Mouse (Mus musculus): ENCODE data around the gene Gm19684. TPM values are rescaled to one million over a fixed set of nuclear protein-coding genes. Genes with fewer than 3 reads are reported as not detected.
"Not testable (repeated sequence)": the region's sequence is repeated elsewhere in the genome, so short reads cannot be mapped to it uniquely, and the experiment has no call there.

Gene Gm19684
- polyA plus RNA-seq, 1 experiment from 2014 or later = not detected

- H3K27me3 ChIP-seq (ENCODE audit: control insufficient read depth, insufficient read depth, low read length); H3K36me3 ChIP-seq (ENCODE audit: control insufficient read depth, insufficient read depth, low read length); H3K9ac ChIP-seq (ENCODE audit: low read length); H3K4me1 ChIP-seq (replicated peaks; ENCODE audit: control insufficient read depth, insufficient read depth); H3K9me3 ChIP-seq (ENCODE audit: control insufficient read depth, low read length); H3K27ac ChIP-seq (replicated peaks): not testable (repeated sequence)
- ATAC-seq (ENCODE audit: low FRiP score, low TSS enrichment) = 0 out of 2 replicates have a peak, but pooled peaks have one; percentile 18
- 0% methylated on average over 33 of the region's 40 CpGs for WGBS
- peak overlapping the region; percentile 33 for H3K4me3 ChIP-seq (ENCODE audit: low read depth, low read length)
- peak; percentile 32; the same call in 1 of the 2 replicates for TF ChIP-seq CTCF (IDR thresholded peaks at IDR 0.05; ENCODE audit: low read depth)
- H3K4me2 ChIP-seq (replicated peaks; ENCODE audit: low read depth) = peak overlapping the region; percentile 53
- peak; percentile 45 for DNase-seq (ENCODE audit: low spot score)
Observed at GRCm38 (mm10) chr17:36178938-36179337, 57.5 kb downstream of the Gm19684 start.

Other genes starting within 250 kb of the Gm19684 start
- gene Dhx16, start 241.9 kb upstream of the Gm19684 start, polyA plus RNA-seq (2015; fragmentation: Nextera tagmentation; extraction: Ambion mirVana) = 14.2 and 19.3 TPM in 2 replicates
- 20.5 and 21.7 TPM in 2 replicates for gene 2310061I04Rik, start 224.2 kb upstream of the Gm19684 start, polyA plus RNA-seq (2015; fragmentation: Nextera tagmentation; extraction: Ambion mirVana)
- gene Atat1, start 211.6 kb upstream of the Gm19684 start, polyA plus RNA-seq (2015; fragmentation: Nextera tagmentation; extraction: Ambion mirVana) = 12.7 and 14.5 TPM in 2 replicates
- 80.0 and 83.4 TPM in 2 replicates for gene Mrps18b, start 205.3 kb upstream of the Gm19684 start, polyA plus RNA-seq (2015; fragmentation: Nextera tagmentation; extraction: Ambion mirVana)
- 13.9 and 17.4 TPM in 2 replicates for gene Ppp1r10, start 205.2 kb upstream of the Gm19684 start, polyA plus RNA-seq (2015; fragmentation: Nextera tagmentation; extraction: Ambion mirVana)
- 54.8 and 71.5 TPM in 2 replicates for gene Abcf1, start 151.9 kb upstream of the Gm19684 start, polyA plus RNA-seq (2015; fragmentation: Nextera tagmentation; extraction: Ambion mirVana)
- gene Gnl1, start 141.8 kb upstream of the Gm19684 start, polyA plus RNA-seq (2015; fragmentation: Nextera tagmentation; extraction: Ambion mirVana) = 24.6 and 25.1 TPM in 2 replicates
- gene Prr3, start 141.4 kb upstream of the Gm19684 start, polyA plus RNA-seq (2015; fragmentation: Nextera tagmentation; extraction: Ambion mirVana) = 10.8 and 10.9 TPM in 2 replicates
- gene H2-T24, start 101.1 kb upstream of the Gm19684 start, polyA plus RNA-seq (2015; fragmentation: Nextera tagmentation; extraction: Ambion mirVana) = 1.0 and 1.1 TPM in 2 replicates
- gene H2-T23, start 88.8 kb upstream of the Gm19684 start, polyA plus RNA-seq (2015; fragmentation: Nextera tagmentation; extraction: Ambion mirVana) = 35.9 and 40.2 TPM in 2 replicates
- 18.9 and 21.0 TPM in 2 replicates for gene H2-T22, start 78.9 kb upstream of the Gm19684 start, polyA plus RNA-seq (2015; fragmentation: Nextera tagmentation; extraction: Ambion mirVana)
- gene Gm6034, start 78.7 kb upstream of the Gm19684 start, polyA plus RNA-seq (2015; fragmentation: Nextera tagmentation; extraction: Ambion mirVana) = not detected in 2 replicates
- gene Gm11127, start 63.3 kb upstream of the Gm19684 start, polyA plus RNA-seq (2015; fragmentation: Nextera tagmentation; extraction: Ambion mirVana) = 0.08 and 0.10 TPM in 2 replicates
- gene Gm7030, start 7.7 kb downstream of the Gm19684 start, polyA plus RNA-seq (2015; fragmentation: Nextera tagmentation; extraction: Ambion mirVana) = not detected in 2 replicates
- gene Gm8909, start 46.9 kb downstream of the Gm19684 start, polyA plus RNA-seq (2015; fragmentation: Nextera tagmentation; extraction: Ambion mirVana) = 0.16 and 0.22 TPM in 2 replicates
- 0.04 TPM in 1 of 2 replicates, not detected in the other for gene H2-T3, start 68.6 kb downstream of the Gm19684 start, polyA plus RNA-seq (2015; fragmentation: Nextera tagmentation; extraction: Ambion mirVana)
- 126 TPM in 2 replicates for gene Rpp21, start 136.4 kb downstream of the Gm19684 start, polyA plus RNA-seq (2015; fragmentation: Nextera tagmentation; extraction: Ambion mirVana)
- gene Trim39, start 150.6 kb downstream of the Gm19684 start, polyA plus RNA-seq (2015; fragmentation: Nextera tagmentation; extraction: Ambion mirVana) = 6.2 and 6.5 TPM in 2 replicates
- gene H2-M10.2, start 164.8 kb downstream of the Gm19684 start, polyA plus RNA-seq (2015; fragmentation: Nextera tagmentation; extraction: Ambion mirVana) = not detected in 2 replicates
- not detected in 2 replicates for gene H2-M10.1, start 204.5 kb downstream of the Gm19684 start, polyA plus RNA-seq (2015; fragmentation: Nextera tagmentation; extraction: Ambion mirVana)
- not detected in 2 replicates for gene H2-M10.3, start 246.7 kb downstream of the Gm19684 start, polyA plus RNA-seq (2015; fragmentation: Nextera tagmentation; extraction: Ambion mirVana)